Mouse (Mus musculus) E14TG2a.4 (cell line): ENCODE data around the gene Evc.

ENCODE experiments used
- CTCF ChIP-seq: conservative IDR thresholded peaks from 2 replicates; pipeline ENCODE4 v1.5.1; 2014; ENCODE audit warnings: low read length
- NANOG ChIP-seq: IDR thresholded peaks from 2 replicates; pipeline ENCODE4 v1.6.1; 2014; ENCODE audit warnings: borderline replicate concordance, low read length, mixed read lengths
- POU5F1 ChIP-seq: IDR thresholded peaks from 2 replicates; pipeline ENCODE4 v1.6.1; 2014; ENCODE audit warnings: low read length, borderline replicate concordance

DNA sequence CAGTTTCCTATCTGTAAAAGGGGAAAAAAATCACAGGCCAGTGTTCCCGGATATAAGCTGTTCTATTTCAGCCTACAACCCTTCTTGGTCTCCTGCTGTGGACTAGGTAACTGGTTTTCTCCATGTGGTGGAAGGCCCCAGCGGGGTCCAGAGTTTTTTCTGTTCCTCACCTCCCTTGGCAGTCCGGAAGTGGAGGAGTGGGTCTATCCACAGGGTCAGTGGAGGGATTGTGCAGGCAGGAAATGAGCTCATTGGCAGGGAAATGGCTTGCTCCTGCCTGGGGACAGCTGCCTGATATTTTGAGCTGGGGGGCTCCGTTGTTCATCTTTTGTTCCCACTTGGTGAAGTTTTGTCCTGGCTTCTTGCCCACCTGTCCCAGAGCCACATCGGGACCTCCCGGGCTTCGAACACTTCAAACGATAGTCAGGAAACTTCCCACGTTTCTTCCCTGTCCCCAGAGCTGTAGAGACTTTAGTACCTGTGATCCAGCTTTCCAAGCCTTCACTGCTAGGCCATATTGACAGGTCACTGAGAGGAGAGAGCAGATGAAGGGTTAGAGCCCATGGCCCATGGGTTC, 91.9 kb downstream of the Evc start:
- TF ChIP-seq CTCF (no peak), POU5F1 (no peak), NANOG (no peak)
